Mouse (Mus musculus): ENCODE measurements around the gene Tpr. TPM values are rescaled to one million over a fixed set of nuclear protein-coding genes. Genes with fewer than 3 reads are reported as not detected.
A peak's percentile ranks its signal among the peaks of the same experiment; 100 is the strongest.

Tpr gene
- total RNA-seq, 4 experiments from 2014 or later, result 90.4 to 117 (median 100) TPM

- DNase-seq (ENCODE audit: low spot score in 2 of 2), result no peak
Observed at GRCm38 (mm10) chr1:150460595-150460994, 68.0 kb downstream of the Tpr start.

- DNase-seq (ENCODE audit: low spot score in 2 of 2), result no peak
Observed at GRCm38 (mm10) chr1:150463068-150463467, 70.4 kb downstream of the Tpr start.

GRCm38 (mm10) chr1:150463691-150464090 lies 71.1 kb downstream of the Tpr start:
- DNase-seq (ENCODE audit: low spot score in 2 of 2), result no peak

GRCm38 (mm10) chr1:150465364-150465763 lies 72.7 kb downstream of the Tpr start:
- no peak for DNase-seq (ENCODE audit: low spot score in 2 of 2)

- no peak for DNase-seq (ENCODE audit: low spot score in 2 of 2)
Observed at GRCm38 (mm10) chr1:150466132-150466531, 73.5 kb downstream of the Tpr start, which contains the start of gene Prg4. Prg4 (minus strand) TSS chr1:150466165.

GRCm38 (mm10) chr1:150469992-150470391 lies 77.4 kb downstream of the Tpr start:
- no peak for DNase-seq (ENCODE audit: low spot score in 2 of 2)

- no peak for DNase-seq (ENCODE audit: low spot score in 2 of 2)
Observed at GRCm38 (mm10) chr1:150472525-150472924, 79.9 kb downstream of the Tpr start.

- peak; percentile 65 to 69 for DNase-seq (ENCODE audit: low spot score in 2 of 2)
Observed at GRCm38 (mm10) chr1:150480674-150481073, 88.0 kb downstream of the Tpr start.

GRCm38 (mm10) chr1:150489148-150489547 lies 96.5 kb downstream of the Tpr start:
- no peak for DNase-seq (ENCODE audit: low spot score in 2 of 2)

GRCm38 (mm10) chr1:150496626-150497302 lies 104.1 kb downstream of the Tpr start:
- DNase-seq (ENCODE audit: low spot score in 2 of 2), result no peak

- DNase-seq (ENCODE audit: low spot score in 2 of 2), result no peak
Observed at GRCm38 (mm10) chr1:150497690-150498089, 105.1 kb downstream of the Tpr start.

- DNase-seq (ENCODE audit: low spot score in 2 of 2), result no peak
Observed at GRCm38 (mm10) chr1:150498177-150498576, 105.5 kb downstream of the Tpr start.

Other genes with a start within 250 kb of the Tpr start
- not detected for gene Pdc, start 73.4 kb upstream of the Tpr start, total RNA-seq (2022)
- gene Odr4, start 242 bp downstream of the Tpr start, total RNA-seq (2022), result 10 to 100 TPM; 21.6 to 25.5 (median 22.6) TPM
- gene Prg4, start 73.3 kb downstream of the Tpr start, total RNA-seq (2022), result 10 to 100 TPM in 2 of 4 experiments, 1 to 10 TPM in 2; 2.3 to 21.5 (median 9.4) TPM

Measured in gastrocnemius, adult 8-10 months (tissue).